Mouse (Mus musculus) kidney, postnatal 0 days (tissue): Measurements from ENCODE around the gene Raver2. TPM values are rescaled to one million over a fixed set of nuclear protein-coding genes. Genes with fewer than 3 reads are reported as not detected.

Experiments used
- ATAC-seq: fragments of 200-750 bp; cut with Nextera tagmentation; replicated peaks from 2 replicates; pipeline ENCODE4 v1.8.0; 2017; ENCODE audit warnings: low read depth, moderate number of reproducible peaks, moderate TSS enrichment, moderate library complexity; ENCODE audit not compliant: low FRiP score
- DNase-seq: peaks from one replicate; pipeline ENCODE4 v3.0.0-alpha.2; 2016; ENCODE audit warnings: low spot score
- H3K27ac ChIP-seq: fragments of 300-500 bp; sonication (generic); 2 replicates; pipeline ENCODE4 v1.5.1; 2014; ENCODE audit warnings: mild to moderate bottlenecking
- H3K27me3 ChIP-seq: fragments of 300-500 bp; sonication (generic); 2 replicates; pipeline ENCODE4 v1.6.1; 2014; ENCODE audit warnings: low read length, mixed read lengths; ENCODE audit not compliant: insufficient read depth
- H3K36me3 ChIP-seq: fragments of 300-500 bp; sonication (generic); 2 replicates; pipeline ENCODE4 v1.6.1; 2014; ENCODE audit warnings: low read length, mixed read lengths; ENCODE audit not compliant: insufficient read depth
- H3K4me1 ChIP-seq: fragments of 300-500 bp; sonication (generic); replicated peaks from 2 replicates; pipeline ENCODE4 v1.6.1; 2014; ENCODE audit warnings: antibody characterized with exemption, low read length, mixed read lengths; ENCODE audit not compliant: insufficient read depth
- H3K4me2 ChIP-seq: fragments of 300-500 bp; sonication (generic); 2 replicates; pipeline ENCODE4 v1.6.1; 2014; ENCODE audit warnings: mild to moderate bottlenecking, low read length, moderate library complexity, mixed read lengths
- H3K4me3 ChIP-seq: fragments of 300-500 bp; sonication (generic); replicated peaks from 2 replicates; pipeline ENCODE4 v1.5.1; 2014; ENCODE audit warnings: low read depth, low read length
- H3K9ac ChIP-seq: fragments of 300-500 bp; sonication (generic); 2 replicates; pipeline ENCODE4 v1.6.1; 2014; ENCODE audit warnings: low read depth, low read length
- H3K9me3 ChIP-seq: fragments of 300-500 bp; sonication (generic); replicated peaks from 2 replicates; pipeline ENCODE4 v1.6.1; 2016; ENCODE audit warnings: low read length, inconsistent platforms, mixed read lengths
- CTCF ChIP-seq: IDR thresholded peaks from 2 replicates; pipeline ENCODE4 v1.5.1; 2016; ENCODE audit warnings: antibody characterized with exemption, low read depth, mild to moderate bottlenecking, moderate library complexity
- WGBS: fragments of 180-500 bp; shearing (Covaris S2); extraction: QIAGEN DNeasy Blood & Tissue Kit; methylation state at CpG from one replicate; pipeline ENCODE4 v1.1.7; 2014; 5-methylcytosine and 5-hydroxymethylcytosine counted together
- polyA plus RNA-seq: library from polyadenylated mRNA; unstranded; fragments of >200 nt; fragmentation: Nextera tagmentation; extraction: Ambion mirVana; gene quantifications from 2 replicates; pipeline ENCODE4 v1.2.1, GENCODE M21; 2015

The Raver2 gene
- polyA plus RNA-seq, 1 experiment from 2014 or later, result 9.2 TPM

DNA sequence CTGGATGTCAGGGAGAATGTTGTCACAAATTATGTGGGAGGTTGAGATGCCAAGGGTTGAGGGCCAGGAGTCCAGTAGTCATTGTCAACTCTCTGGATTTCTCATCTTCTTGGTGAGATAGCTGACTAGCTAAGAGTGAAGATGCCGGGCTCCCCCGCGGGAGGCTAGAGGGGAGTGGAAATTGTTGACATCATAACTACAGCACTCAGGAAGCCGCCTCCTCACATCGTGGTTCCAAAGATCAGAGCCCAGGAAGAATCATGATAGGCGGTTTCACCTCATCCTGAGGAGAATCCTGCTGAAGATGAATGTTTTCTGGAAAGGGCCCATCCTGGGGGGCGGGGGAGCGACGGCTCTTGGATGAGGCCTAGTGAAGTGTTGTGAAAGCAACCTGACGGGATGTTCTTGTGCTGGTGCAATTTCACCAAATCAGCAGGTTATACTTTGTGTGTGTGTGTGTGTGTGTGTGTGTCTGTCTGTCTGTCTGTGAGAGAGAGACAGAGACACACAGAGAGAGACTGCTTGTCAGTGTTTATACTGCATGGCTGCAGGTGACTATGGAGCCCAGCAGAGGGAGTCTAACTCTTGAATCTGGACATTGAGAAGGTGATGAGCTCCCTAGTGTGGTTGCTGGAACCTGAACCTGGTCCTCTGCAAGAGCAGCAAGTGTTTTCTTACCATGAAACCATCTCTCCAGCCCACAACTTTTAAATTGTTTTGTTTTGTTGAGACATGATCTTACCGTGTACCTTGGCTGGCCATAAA, 78.3 kb downstream of the Raver2 start:
- Histone ChIP-seq H3K27ac (no peak overlapping the region), H3K27me3 (no peaks in the 10 kb centered on the region), H3K4me3 (no peak overlapping the region), H3K36me3 (0 out of 2 replicates have a peak, but pooled peaks cover 6% of the 10 kb centered on the region), H3K9ac (no peak overlapping the region), H3K4me1 (no peaks in the 10 kb centered on the region), H3K9me3 (no peaks in the 10 kb centered on the region), H3K4me2 (no peak overlapping the region)
- 82% methylated on average over 11 of the region's 11 CpGs for WGBS
- DNase-seq, result no peak
- ATAC-seq, result no peak
- peak; percentile 32; the same call in 1 of the 2 replicates for TF ChIP-seq CTCF

GRCm38 (mm10) chr4:101155541-101155940, 86.8 kb downstream of the Raver2 start:
- ATAC-seq, result no peak
- no peaks in the 10 kb centered on the region for H3K9me3 ChIP-seq
- no peaks in the 10 kb centered on the region for H3K4me1 ChIP-seq
- H3K4me3 ChIP-seq, result no peak overlapping the region
- 82% methylated on average over 4 of the region's 4 CpGs for WGBS
- peaks cover 42% of the 10 kb centered on the region for H3K36me3 ChIP-seq
- H3K27me3 ChIP-seq, result no peaks in the 10 kb centered on the region
- no peak for TF ChIP-seq CTCF
- H3K4me2 ChIP-seq, result no peak overlapping the region
- DNase-seq, result no peak
- no peak overlapping the region for H3K27ac ChIP-seq
- no peak overlapping the region for H3K9ac ChIP-seq

DNA sequence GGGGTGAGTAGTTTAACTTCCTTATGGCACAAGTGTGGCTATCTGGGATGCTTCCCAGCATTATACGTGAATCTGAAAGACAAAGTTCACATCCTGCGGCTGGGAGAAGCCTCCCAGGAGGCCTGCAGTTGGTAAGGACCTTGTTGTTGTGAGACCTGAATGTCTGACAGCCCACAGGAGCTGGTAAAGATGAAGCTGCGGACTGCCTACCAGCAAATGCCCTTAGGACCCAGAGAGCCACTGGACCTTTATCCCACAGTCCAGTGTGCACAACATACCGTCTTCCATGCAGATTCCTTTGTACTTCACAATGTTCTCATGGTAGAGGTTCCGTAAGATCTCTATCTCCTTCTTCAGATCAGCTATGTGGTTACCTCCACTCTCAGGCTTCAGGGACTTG, 88.7 kb downstream of the Raver2 start:
- Histone ChIP-seq H3K27ac (no peak overlapping the region), H3K9me3 (no peaks in the 10 kb centered on the region), H3K36me3 (peaks cover 40% of the 10 kb centered on the region), H3K9ac (no peak overlapping the region), H3K27me3 (no peaks in the 10 kb centered on the region), H3K4me1 (no peaks in the 10 kb centered on the region), H3K4me2 (no peak overlapping the region), H3K4me3 (no peak overlapping the region)
- no peak for TF ChIP-seq CTCF
- no peak for DNase-seq
- ATAC-seq, result no peak
- 80% methylated on average over 5 of the region's 5 CpGs for WGBS

DNA sequence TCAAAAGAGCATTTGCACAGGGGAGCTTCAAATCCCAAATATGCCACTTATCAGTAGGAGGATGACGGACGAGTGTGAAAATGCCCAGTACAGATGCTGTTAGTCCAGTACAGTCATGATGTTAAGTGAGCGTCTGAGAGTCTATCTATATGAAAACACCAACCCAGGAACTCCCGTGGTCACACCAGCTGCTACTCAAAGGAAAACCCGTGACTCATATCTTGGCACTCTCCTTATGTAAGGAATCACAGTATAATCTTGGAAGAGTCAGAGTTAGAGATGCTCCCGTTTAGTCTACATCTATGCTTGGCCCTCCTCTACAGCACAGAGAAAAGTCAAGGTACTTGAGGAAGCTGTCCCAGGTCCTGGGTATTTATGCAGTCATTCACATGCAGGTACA, 89.5 kb downstream of the Raver2 start:
- no peaks in the 10 kb centered on the region for H3K27me3 ChIP-seq
- no peaks in the 10 kb centered on the region for H3K9me3 ChIP-seq
- no peak overlapping the region for H3K4me2 ChIP-seq
- H3K4me3 ChIP-seq, result no peak overlapping the region
- H3K27ac ChIP-seq, result no peak overlapping the region
- WGBS, result 88% methylated on average over 6 of the region's 6 CpGs
- no peaks in the 10 kb centered on the region for H3K4me1 ChIP-seq
- DNase-seq (no peak), ATAC-seq (no peak)
- TF ChIP-seq CTCF, result no peak
- H3K36me3 ChIP-seq, result peaks cover 41% of the 10 kb centered on the region
- H3K9ac ChIP-seq, result no peak overlapping the region

DNA sequence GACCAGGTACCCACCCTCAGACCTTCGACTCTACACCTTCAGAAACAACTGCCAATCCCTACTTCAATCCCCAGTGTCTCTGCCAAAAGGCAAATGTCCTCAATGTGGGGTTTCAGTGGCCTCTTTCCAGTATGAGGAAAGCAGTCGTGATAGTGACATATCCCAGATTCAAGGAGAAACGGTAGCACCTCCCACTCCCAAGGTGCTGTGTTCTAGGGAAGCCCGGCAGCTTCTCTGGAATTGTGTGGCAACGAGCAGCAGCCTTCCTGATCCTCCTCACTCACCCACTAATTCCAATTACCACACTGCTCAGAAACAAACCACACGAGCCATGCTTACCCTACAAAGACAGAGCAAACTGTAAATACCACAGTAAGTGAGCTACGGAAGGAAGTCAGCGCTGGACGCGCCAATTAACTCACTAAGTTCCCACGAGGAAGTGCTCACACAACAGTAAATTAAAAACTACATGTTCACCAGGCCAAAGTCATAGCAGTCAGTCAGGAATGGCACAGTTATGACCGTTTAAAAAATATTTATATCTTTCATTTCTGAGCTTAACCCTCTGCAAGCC, 90.5 kb downstream of the Raver2 start:
- DNase-seq, result peak; percentile 29

GRCm38 (mm10) chr4:101160821-101161220, 92.0 kb downstream of the Raver2 start:
- Histone ChIP-seq H3K36me3 (peaks cover 47% of the 10 kb centered on the region), H3K9me3 (no peaks in the 10 kb centered on the region), H3K9ac (no peak overlapping the region), H3K27me3 (no peaks in the 10 kb centered on the region), H3K4me2 (no peak overlapping the region), H3K4me3 (no peak overlapping the region), H3K4me1 (no peaks in the 10 kb centered on the region), H3K27ac (no peak overlapping the region)
- no peak for TF ChIP-seq CTCF
- ATAC-seq, result no peak
- 53% methylated on average over 1 of the region's 1 CpGs for WGBS
- DNase-seq, result no peak

More for the DNA sequence above, 90.5 kb downstream of the Raver2 start:
- Histone ChIP-seq H3K9me3 (no peaks in the 10 kb centered on the region), H3K4me3 (no peak overlapping the region), H3K4me1 (no peaks in the 10 kb centered on the region), H3K27me3 (no peaks in the 10 kb centered on the region), H3K27ac (no peak overlapping the region), H3K4me2 (no peak overlapping the region), H3K36me3 (peaks cover 43% of the 10 kb centered on the region), H3K9ac (no peak overlapping the region)
- no peak for ATAC-seq
- WGBS, result 52% methylated on average over 12 of the region's 12 CpGs
- no peak for TF ChIP-seq CTCF
